Mouse (Mus musculus): ENCODE data around the gene Gucy1b2. TPM values are rescaled to one million over a fixed set of nuclear protein-coding genes. Genes with fewer than 3 reads are reported as not detected.

Gene Gucy1b2
- polyA plus RNA-seq, 1 experiment from 2014 or later = 0.20 TPM

GRCm38 (mm10) chr14:62479395-62479794, 23.3 kb upstream of the Gucy1b2 start:
- no peak overlapping the region for H3K9ac ChIP-seq (ENCODE audit: low read length)
- no peak overlapping the region for H3K4me3 ChIP-seq (ENCODE audit: control insufficient read depth in 1 of 2, insufficient read depth in 1 of 2, low read depth in 1 of 2, low read length in 2 of 2)
- no peak for ATAC-seq (ENCODE audit: insufficient number of reproducible peaks, insufficient read depth, low FRiP score, low read depth)
- H3K36me3 ChIP-seq (ENCODE audit: control insufficient read depth, insufficient read depth, low read length) = no peaks in the 10 kb centered on the region
- H3K27ac ChIP-seq (replicated peaks in 1 of 2; ENCODE audit: control insufficient read depth in 1 of 2, insufficient read depth in 1 of 2, low read depth in 2 of 2, low read length in 2 of 2) = no peak overlapping the region
- no peaks in the 10 kb centered on the region for H3K4me1 ChIP-seq (ENCODE audit: control insufficient read depth in 2 of 2, insufficient read depth in 2 of 2, low read length in 2 of 2)
- no peaks in the 10 kb centered on the region for H3K9me3 ChIP-seq (ENCODE audit: control insufficient read depth, low read length)
- WGBS = 23% methylated on average over 6 of the region's 6 CpGs
- H3K4me2 ChIP-seq (ENCODE audit: low read length) = no peak overlapping the region
- peaks cover 5% of the 10 kb centered on the region; the same call in 1 of the 2 replicates for H3K27me3 ChIP-seq (ENCODE audit: control insufficient read depth, insufficient read depth, low read length)

GRCm38 (mm10) chr14:62474481-62474880, 18.4 kb upstream of the Gucy1b2 start:
- no peaks in the 10 kb centered on the region for H3K36me3 ChIP-seq (ENCODE audit: control insufficient read depth, insufficient read depth, low read length)
- H3K9ac ChIP-seq (ENCODE audit: low read length) = no peak overlapping the region
- H3K4me2 ChIP-seq (ENCODE audit: low read length) = no peak overlapping the region
- no peak for ATAC-seq (ENCODE audit: insufficient number of reproducible peaks, insufficient read depth, low FRiP score, low read depth)
- no peaks in the 10 kb centered on the region for H3K27me3 ChIP-seq (ENCODE audit: control insufficient read depth, insufficient read depth, low read length)
- whole genome bisulfite sequencing = 40% methylated on average over 1 of the region's 1 CpGs
- H3K4me3 ChIP-seq (ENCODE audit: control insufficient read depth in 1 of 2, insufficient read depth in 1 of 2, low read depth in 1 of 2, low read length in 2 of 2) = no peak overlapping the region
- no peaks in the 10 kb centered on the region for H3K9me3 ChIP-seq (ENCODE audit: control insufficient read depth, low read length)
- no peak overlapping the region for H3K27ac ChIP-seq (replicated peaks in 1 of 2; ENCODE audit: control insufficient read depth in 1 of 2, insufficient read depth in 1 of 2, low read depth in 2 of 2, low read length in 2 of 2)
- H3K4me1 ChIP-seq (ENCODE audit: control insufficient read depth in 2 of 2, insufficient read depth in 2 of 2, low read length in 2 of 2) = no peaks in the 10 kb centered on the region

GRCm38 (mm10) chr14:62472061-62472460, 16.0 kb upstream of the Gucy1b2 start:
- no peaks in the 10 kb centered on the region for H3K27me3 ChIP-seq (ENCODE audit: control insufficient read depth, insufficient read depth, low read length)
- WGBS = 62% methylated on average over 2 of the region's 2 CpGs
- no peaks in the 10 kb centered on the region for H3K36me3 ChIP-seq (ENCODE audit: control insufficient read depth, insufficient read depth, low read length)
- no peaks in the 10 kb centered on the region for H3K4me1 ChIP-seq (ENCODE audit: control insufficient read depth in 2 of 2, insufficient read depth in 2 of 2, low read length in 2 of 2)
- no peak overlapping the region for H3K27ac ChIP-seq (replicated peaks in 1 of 2; ENCODE audit: control insufficient read depth in 1 of 2, insufficient read depth in 1 of 2, low read depth in 2 of 2, low read length in 2 of 2)
- H3K4me3 ChIP-seq (ENCODE audit: control insufficient read depth in 1 of 2, insufficient read depth in 1 of 2, low read depth in 1 of 2, low read length in 2 of 2) = no peak overlapping the region
- no peak overlapping the region for H3K4me2 ChIP-seq (ENCODE audit: low read length)
- ATAC-seq (ENCODE audit: insufficient number of reproducible peaks, insufficient read depth, low FRiP score, low read depth) = no peak
- H3K9me3 ChIP-seq (ENCODE audit: control insufficient read depth, low read length) = no peaks in the 10 kb centered on the region
- H3K9ac ChIP-seq (ENCODE audit: low read length) = no peak overlapping the region

GRCm38 (mm10) chr14:62468753-62469125, 12.7 kb upstream of the Gucy1b2 start:
- Histone ChIP-seq H3K36me3 (ENCODE audit: control insufficient read depth, insufficient read depth, low read length) (no peaks in the 10 kb centered on the region), H3K4me3 (ENCODE audit: control insufficient read depth in 1 of 2, insufficient read depth in 1 of 2, low read depth in 1 of 2, low read length in 2 of 2) (no peak overlapping the region), H3K27ac (replicated peaks in 1 of 2; ENCODE audit: control insufficient read depth in 1 of 2, insufficient read depth in 1 of 2, low read depth in 2 of 2, low read length in 2 of 2) (no peak overlapping the region), H3K9me3 (ENCODE audit: control insufficient read depth, low read length) (no peaks in the 10 kb centered on the region), H3K4me1 (ENCODE audit: control insufficient read depth in 2 of 2, insufficient read depth in 2 of 2, low read length in 2 of 2) (peaks cover 0 to 4% of the 10 kb centered on the region in 2 experiments; a peak in 1 of 4 replicates), H3K4me2 (ENCODE audit: low read length) (no peak overlapping the region), H3K27me3 (ENCODE audit: control insufficient read depth, insufficient read depth, low read length) (no peaks in the 10 kb centered on the region), H3K9ac (ENCODE audit: low read length) (no peak overlapping the region)
- WGBS = 81% methylated on average over 5 of the region's 5 CpGs
- no peak for ATAC-seq (ENCODE audit: insufficient number of reproducible peaks, insufficient read depth, low FRiP score, low read depth)

- no peak for ATAC-seq (ENCODE audit: insufficient number of reproducible peaks, insufficient read depth, low FRiP score, low read depth)
- Histone ChIP-seq H3K9ac (ENCODE audit: low read length) (no peak overlapping the region), H3K27me3 (ENCODE audit: control insufficient read depth, insufficient read depth, low read length) (no peaks in the 10 kb centered on the region), H3K36me3 (ENCODE audit: control insufficient read depth, insufficient read depth, low read length) (no peaks in the 10 kb centered on the region), H3K4me2 (ENCODE audit: low read length) (no peak overlapping the region), H3K4me1 (ENCODE audit: control insufficient read depth in 2 of 2, insufficient read depth in 2 of 2, low read length in 2 of 2) (peaks cover 0 to 4% of the 10 kb centered on the region in 2 experiments; a peak in 1 of 4 replicates), H3K4me3 (ENCODE audit: control insufficient read depth in 1 of 2, insufficient read depth in 1 of 2, low read depth in 1 of 2, low read length in 2 of 2) (no peak overlapping the region), H3K27ac (replicated peaks in 1 of 2; ENCODE audit: control insufficient read depth in 1 of 2, insufficient read depth in 1 of 2, low read depth in 2 of 2, low read length in 2 of 2) (no peak overlapping the region), H3K9me3 (ENCODE audit: control insufficient read depth, low read length) (no peaks in the 10 kb centered on the region)
- WGBS = 64% methylated on average over 6 of the region's 6 CpGs
Observed at GRCm38 (mm10) chr14:62468119-62468752, 12.1 kb upstream of the Gucy1b2 start.

- Histone ChIP-seq H3K4me1 (ENCODE audit: control insufficient read depth in 2 of 2, insufficient read depth in 2 of 2, low read length in 2 of 2) (peaks cover 0 to 4% of the 10 kb centered on the region in 2 experiments; a peak in 1 of 4 replicates), H3K9ac (ENCODE audit: low read length) (no peak overlapping the region), H3K4me2 (ENCODE audit: low read length) (peak overlapping the region; percentile 43), H3K27me3 (ENCODE audit: control insufficient read depth, insufficient read depth, low read length) (no peaks in the 10 kb centered on the region), H3K9me3 (ENCODE audit: control insufficient read depth, low read length) (no peaks in the 10 kb centered on the region), H3K36me3 (ENCODE audit: control insufficient read depth, insufficient read depth, low read length) (no peaks in the 10 kb centered on the region), H3K27ac (replicated peaks in 1 of 2; ENCODE audit: control insufficient read depth in 1 of 2, insufficient read depth in 1 of 2, low read depth in 2 of 2, low read length in 2 of 2) (no peak overlapping the region), H3K4me3 (ENCODE audit: control insufficient read depth in 1 of 2, insufficient read depth in 1 of 2, low read depth in 1 of 2, low read length in 2 of 2) (no peak overlapping the region)
- WGBS = 26% methylated on average over 9 of the region's 9 CpGs
- no peak for ATAC-seq (ENCODE audit: insufficient number of reproducible peaks, insufficient read depth, low FRiP score, low read depth)
Observed at GRCm38 (mm10) chr14:62464966-62465365, 8.9 kb upstream of the Gucy1b2 start.

- no peak for ATAC-seq (ENCODE audit: insufficient number of reproducible peaks, insufficient read depth, low FRiP score, low read depth)
- WGBS = 54% methylated on average over 11 of the region's 11 CpGs
- Histone ChIP-seq H3K4me1 (ENCODE audit: control insufficient read depth in 2 of 2, insufficient read depth in 2 of 2, low read length in 2 of 2) (peaks cover 6 to 8% of the 10 kb centered on the region in 2 experiments), H3K9me3 (ENCODE audit: control insufficient read depth, low read length) (no peaks in the 10 kb centered on the region), H3K27ac (replicated peaks in 1 of 2; ENCODE audit: control insufficient read depth in 1 of 2, insufficient read depth in 1 of 2, low read depth in 2 of 2, low read length in 2 of 2) (no peak overlapping the region), H3K4me3 (ENCODE audit: control insufficient read depth in 1 of 2, insufficient read depth in 1 of 2, low read depth in 1 of 2, low read length in 2 of 2) (no peak overlapping the region), H3K27me3 (ENCODE audit: control insufficient read depth, insufficient read depth, low read length) (no peaks in the 10 kb centered on the region), H3K4me2 (ENCODE audit: low read length) (no peak overlapping the region), H3K36me3 (ENCODE audit: control insufficient read depth, insufficient read depth, low read length) (no peaks in the 10 kb centered on the region), H3K9ac (ENCODE audit: low read length) (no peak overlapping the region)
Observed at GRCm38 (mm10) chr14:62459541-62459940, 3.5 kb upstream of the Gucy1b2 start.

Data from heart, embryonic 14.5 days (tissue).